Mouse (Mus musculus) neural tube, embryonic 13.5 days (tissue): ENCODE results near the gene Luc7l3. TPM values are rescaled to one million over a fixed set of nuclear protein-coding genes. Genes with fewer than 3 reads are reported as not detected.

Experiments
- ATAC-seq: fragments of 200-750 bp; cut with Nextera tagmentation; 2 replicates; pipeline ENCODE4 v1.8.0; 2017; ENCODE audit warnings: low read depth, mild to moderate bottlenecking, moderate TSS enrichment, moderate library complexity
- H3K27ac ChIP-seq: fragments of 300-500 bp; sonication (generic); replicated peaks from 2 replicates; pipeline ENCODE4 v1.5.1; 2015; ENCODE audit warnings: moderate library complexity, mild to moderate bottlenecking, inconsistent platforms
- H3K27me3 ChIP-seq: fragments of 300-500 bp; sonication (generic); 2 replicates; pipeline ENCODE4 v1.6.1; 2015; ENCODE audit warnings: mild to moderate bottlenecking, inconsistent platforms
- H3K36me3 ChIP-seq: fragments of 300-500 bp; sonication (generic); 2 replicates; pipeline ENCODE4 v1.6.1; 2015; ENCODE audit warnings: mild to moderate bottlenecking, inconsistent platforms
- H3K4me1 ChIP-seq: fragments of 300-500 bp; sonication (generic); replicated peaks from 2 replicates; pipeline ENCODE4 v1.6.1; 2015; ENCODE audit warnings: inconsistent platforms
- H3K4me2 ChIP-seq: fragments of 300-500 bp; sonication (generic); 2 replicates; pipeline ENCODE4 v1.6.1; 2015; ENCODE audit warnings: inconsistent platforms, mild to moderate bottlenecking, moderate library complexity
- H3K4me3 ChIP-seq: fragments of 300-500 bp; sonication (generic); 2 replicates; pipeline ENCODE4 v1.5.1; 2015; ENCODE audit warnings: mild to moderate bottlenecking, inconsistent platforms
- H3K9ac ChIP-seq: fragments of 300-500 bp; sonication (generic); 2 replicates; pipeline ENCODE4 v1.6.1; 2015; ENCODE audit warnings: moderate library complexity, mild to moderate bottlenecking, inconsistent platforms
- H3K9me3 ChIP-seq: fragments of 300-500 bp; sonication (generic); 2 replicates; pipeline ENCODE4 v1.6.1; 2016; ENCODE audit warnings: inconsistent platforms
- WGBS: fragments of 180-500 bp; shearing (Covaris S2); methylation state at CpG from one replicate; pipeline ENCODE4 v1.1.7; 2015; 5-methylcytosine and 5-hydroxymethylcytosine counted together
- polyA plus RNA-seq: library from polyadenylated mRNA; unstranded; fragments of >200 nt; fragmentation: Nextera tagmentation; extraction: Ambion mirVana; gene quantifications from 2 replicates; pipeline ENCODE4 v1.2.1, GENCODE M21; 2015

The Luc7l3 gene
- 146 and 151 TPM in 2 replicates for polyA plus RNA-seq

- WGBS, result 0% methylated on average over 36 of the region's 36 CpGs
- Histone ChIP-seq H3K4me3 (peak within 1 kb of the TSS; percentile 99), H3K27ac (peak within 1 kb of the TSS; percentile 99), H3K9me3 (no peaks in the 10 kb centered on the region), H3K36me3 (no peaks in the 10 kb centered on the region), H3K27me3 (no peaks in the 10 kb centered on the region), H3K4me2 (peak within 1 kb of the TSS; percentile 80), H3K4me1 (peaks cover 53% of the 10 kb centered on the region), H3K9ac (peak within 1 kb of the TSS; percentile 100)
- peak; percentile 94 for ATAC-seq
These were observed at the start of gene Luc7l3 for GRCm38 (mm10) chr11:94321931-94322400. Gene Luc7l3, minus strand, starts transcription at chr11:94321988.

DNA sequence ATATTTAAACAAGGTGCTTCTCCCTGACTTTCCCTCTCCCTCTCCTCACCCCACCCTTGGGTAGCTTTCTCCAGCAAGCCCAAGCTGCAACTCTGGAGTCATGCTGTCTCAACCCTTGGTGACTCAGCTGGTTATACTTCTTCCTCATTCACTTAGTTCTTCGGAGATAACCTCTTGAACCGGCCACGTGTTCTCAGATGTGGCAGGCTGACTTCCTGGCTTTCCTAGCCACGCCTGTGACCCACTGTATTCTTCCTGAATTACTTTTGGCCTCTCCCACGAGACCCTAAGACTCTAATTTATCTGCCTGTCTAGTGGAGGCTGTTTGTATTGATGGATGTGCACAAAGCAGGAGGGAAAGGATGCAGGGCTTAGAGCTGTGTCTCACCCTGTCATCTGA, 49.0 kb upstream of the Luc7l3 start:
- H3K4me1 ChIP-seq, result peaks cover 6% of the 10 kb centered on the region
- H3K27ac ChIP-seq, result no peak overlapping the region
- no peak overlapping the region for H3K9ac ChIP-seq
- no peak overlapping the region for H3K4me3 ChIP-seq
- H3K4me2 ChIP-seq, result no peak overlapping the region
- no peaks in the 10 kb centered on the region for H3K36me3 ChIP-seq
- no peaks in the 10 kb centered on the region for H3K27me3 ChIP-seq
- H3K9me3 ChIP-seq, result no peaks in the 10 kb centered on the region
- no peak for ATAC-seq
- WGBS, result 34% methylated on average over 5 of the region's 5 CpGs

GRCm38 (mm10) chr11:94369981-94370380, 48.2 kb upstream of the Luc7l3 start:
- Histone ChIP-seq H3K27me3 (no peaks in the 10 kb centered on the region), H3K4me2 (no peak overlapping the region), H3K4me1 (peaks cover 6% of the 10 kb centered on the region), H3K36me3 (no peaks in the 10 kb centered on the region), H3K9ac (no peak overlapping the region), H3K9me3 (no peaks in the 10 kb centered on the region), H3K27ac (no peak overlapping the region), H3K4me3 (no peak overlapping the region)
- 80% methylated on average over 6 of the region's 6 CpGs for WGBS
- ATAC-seq, result no peak

- Histone ChIP-seq H3K27ac (no peak overlapping the region), H3K9me3 (no peaks in the 10 kb centered on the region), H3K36me3 (no peaks in the 10 kb centered on the region), H3K4me3 (no peak overlapping the region), H3K9ac (no peak overlapping the region), H3K4me1 (no peaks in the 10 kb centered on the region), H3K4me2 (no peak overlapping the region), H3K27me3 (no peaks in the 10 kb centered on the region)
- no peak for ATAC-seq
- 84% methylated on average over 3 of the region's 3 CpGs for WGBS
These were observed 43.6 kb upstream of the Luc7l3 start for GRCm38 (mm10) chr11:94365340-94365739.

DNA sequence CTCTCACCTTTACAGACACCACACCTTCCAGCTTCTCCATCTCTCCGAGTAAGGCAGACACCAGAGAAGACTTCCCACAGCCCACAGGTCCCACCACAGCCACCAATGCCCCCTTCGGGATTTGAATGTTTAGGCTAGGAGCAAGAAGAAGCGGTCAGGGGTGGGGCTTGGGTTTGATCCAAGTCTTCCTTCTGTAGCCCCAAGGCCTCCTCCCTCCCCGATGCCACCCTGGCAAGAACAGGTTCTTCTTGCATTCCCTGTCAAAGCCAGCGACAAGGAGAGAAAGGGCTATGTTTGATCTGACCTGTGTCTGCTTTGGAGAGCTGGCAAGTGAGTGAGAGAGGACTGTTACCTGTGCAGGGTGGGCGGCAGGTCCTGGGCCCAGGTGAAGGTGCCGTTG, 41.9 kb upstream of the Luc7l3 start:
- WGBS, result 85% methylated on average over 7 of the region's 7 CpGs
- H3K27ac ChIP-seq, result no peak overlapping the region
- H3K4me1 ChIP-seq, result no peaks in the 10 kb centered on the region
- no peaks in the 10 kb centered on the region for H3K36me3 ChIP-seq
- no peak overlapping the region for H3K4me2 ChIP-seq
- H3K9ac ChIP-seq, result no peak overlapping the region
- H3K27me3 ChIP-seq, result no peaks in the 10 kb centered on the region
- no peak overlapping the region for H3K4me3 ChIP-seq
- no peak for ATAC-seq
- H3K9me3 ChIP-seq, result no peaks in the 10 kb centered on the region

DNA sequence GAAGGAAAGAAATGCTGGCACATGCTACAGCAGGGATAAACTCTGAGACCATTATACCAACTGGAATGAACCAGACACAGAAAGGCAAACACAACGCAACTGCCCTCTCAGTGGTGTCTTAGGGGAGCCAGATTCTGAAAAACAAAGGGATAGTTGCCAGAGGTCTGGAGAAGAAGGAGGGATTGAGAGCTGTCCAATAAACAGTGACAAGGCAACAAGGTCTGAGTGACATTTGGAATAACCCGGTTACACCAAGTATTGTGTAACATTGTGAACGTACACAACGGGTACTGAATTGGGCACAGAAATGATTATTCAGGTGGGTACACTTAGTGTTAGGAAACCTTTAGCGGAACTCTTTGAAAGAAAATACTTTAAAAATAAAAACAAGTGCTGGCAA, 40.3 kb upstream of the Luc7l3 start:
- WGBS, result 94% methylated on average over 5 of the region's 5 CpGs
- no peaks in the 10 kb centered on the region for H3K36me3 ChIP-seq
- no peak for ATAC-seq

DNA sequence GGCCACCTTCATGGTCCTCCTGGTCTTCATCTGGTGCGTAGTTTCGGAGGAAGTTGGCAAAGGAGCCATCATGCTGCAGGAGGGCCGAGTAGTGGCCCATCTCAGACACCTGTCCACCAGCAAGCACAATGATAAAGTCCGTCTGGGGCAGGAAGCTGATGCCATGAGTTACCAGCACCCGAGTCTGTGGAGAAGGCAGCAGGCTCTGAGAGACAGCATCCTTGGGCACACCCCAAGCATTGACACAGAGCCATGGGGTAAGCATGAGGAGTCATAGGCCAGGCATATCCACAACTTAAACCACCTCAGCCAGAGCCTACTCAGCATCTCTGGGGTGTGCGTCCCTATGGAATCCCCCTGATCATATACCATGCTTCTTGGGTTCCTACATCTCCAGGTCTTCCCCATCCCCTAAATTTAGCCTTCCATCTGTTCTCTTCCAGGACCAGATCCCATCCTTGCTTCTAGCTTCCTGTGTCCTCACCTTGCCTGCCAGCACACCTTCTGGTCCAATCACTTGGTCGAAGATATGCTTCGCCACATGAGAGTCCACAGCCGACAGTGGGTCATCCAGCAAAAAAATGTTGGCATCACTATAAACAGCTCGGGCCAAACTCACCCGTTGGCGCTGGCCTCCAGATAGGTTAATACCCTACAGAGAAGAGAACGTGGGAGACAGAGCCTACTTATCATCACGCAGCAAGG, 39.5 kb upstream of the Luc7l3 start:
- no peaks in the 10 kb centered on the region for H3K9me3 ChIP-seq
- H3K4me3 ChIP-seq, result no peak overlapping the region
- no peak overlapping the region for H3K9ac ChIP-seq
- no peaks in the 10 kb centered on the region for H3K4me1 ChIP-seq
- H3K36me3 ChIP-seq, result no peaks in the 10 kb centered on the region
- no peaks in the 10 kb centered on the region for H3K27me3 ChIP-seq
- WGBS, result 94% methylated on average over 14 of the region's 14 CpGs
- no peak for ATAC-seq
- H3K4me2 ChIP-seq, result no peak overlapping the region
- H3K27ac ChIP-seq, result no peak overlapping the region

More for the DNA sequence above, 40.3 kb upstream of the Luc7l3 start:
- no peak overlapping the region for H3K9ac ChIP-seq
- H3K4me1 ChIP-seq, result no peaks in the 10 kb centered on the region
- no peak overlapping the region for H3K27ac ChIP-seq
- H3K9me3 ChIP-seq, result no peaks in the 10 kb centered on the region
- H3K4me2 ChIP-seq, result no peak overlapping the region
- H3K27me3 ChIP-seq, result no peaks in the 10 kb centered on the region
- H3K4me3 ChIP-seq, result no peak overlapping the region

GRCm38 (mm10) chr11:94359168-94359567, 37.4 kb upstream of the Luc7l3 start:
- no peak for ATAC-seq
- H3K27me3 ChIP-seq, result no peaks in the 10 kb centered on the region
- 95% methylated on average over 12 of the region's 12 CpGs for whole genome bisulfite sequencing
- H3K4me1 ChIP-seq, result no peaks in the 10 kb centered on the region
- H3K4me2 ChIP-seq, result no peak overlapping the region
- H3K9me3 ChIP-seq, result no peaks in the 10 kb centered on the region
- no peak overlapping the region for H3K27ac ChIP-seq
- H3K36me3 ChIP-seq, result no peaks in the 10 kb centered on the region
- no peak overlapping the region for H3K4me3 ChIP-seq
- H3K9ac ChIP-seq, result no peak overlapping the region

DNA sequence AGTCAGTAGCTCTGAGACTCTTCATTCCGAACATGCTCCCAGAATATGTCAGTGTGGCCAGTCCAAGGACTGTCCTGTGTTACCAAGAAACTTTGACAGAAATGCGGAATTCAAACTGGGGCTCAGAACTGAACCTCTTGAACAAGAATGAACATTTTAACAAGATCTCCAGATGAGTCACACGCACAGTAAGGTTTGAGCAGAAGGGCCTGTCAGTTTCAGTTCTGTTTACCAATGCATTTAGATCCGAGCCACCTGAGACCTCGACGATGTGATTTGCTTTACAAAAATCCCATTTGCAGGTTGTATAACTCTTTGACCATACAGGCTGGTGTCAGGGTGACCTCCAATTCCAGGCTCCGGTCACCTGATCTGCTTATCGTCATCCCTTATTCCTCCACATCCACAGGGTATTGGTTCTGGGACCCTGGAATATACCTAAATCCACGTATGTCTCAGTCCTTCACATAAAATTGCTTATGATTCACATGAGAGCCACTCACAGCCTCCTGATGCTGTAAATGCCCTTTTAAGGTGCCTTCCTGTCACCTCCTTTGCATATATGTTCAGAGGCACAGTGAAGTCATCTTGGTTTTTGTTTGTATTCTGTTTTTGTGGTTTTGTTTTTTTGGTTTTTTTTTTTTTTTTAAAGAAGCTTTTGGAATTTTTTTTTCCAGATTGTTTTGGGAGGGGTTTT, 33.9 kb upstream of the Luc7l3 start:
- Histone ChIP-seq H3K27me3 (0 out of 2 replicates have a peak, but pooled peaks cover 2% of the 10 kb centered on the region), H3K9ac (no peak overlapping the region), H3K4me3 (no peak overlapping the region), H3K4me2 (no peak overlapping the region), H3K9me3 (no peaks in the 10 kb centered on the region), H3K36me3 (no peaks in the 10 kb centered on the region), H3K27ac (no peak overlapping the region), H3K4me1 (no peaks in the 10 kb centered on the region)
- ATAC-seq, result no peak
- 82% methylated on average over 9 of the region's 9 CpGs for WGBS

DNA sequence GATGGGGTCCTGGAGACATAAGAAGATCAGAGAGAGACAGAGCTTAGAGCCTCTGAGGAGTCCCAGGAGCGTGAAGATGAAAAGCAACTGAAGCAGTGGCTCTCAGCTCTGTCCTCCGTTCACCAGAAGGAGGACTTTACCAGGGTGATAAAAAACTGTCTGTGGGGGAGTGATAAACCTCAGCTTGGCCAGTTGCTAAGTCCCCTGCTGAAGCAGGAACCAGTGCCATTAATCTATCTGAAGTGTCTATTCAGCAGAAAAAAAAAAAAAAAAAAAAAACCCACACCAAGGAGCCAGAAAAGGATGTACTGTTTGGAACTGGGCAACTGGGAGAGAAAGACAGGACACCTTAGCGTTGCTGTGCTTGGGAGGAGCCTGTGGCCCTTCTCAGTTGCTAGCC, 29.3 kb upstream of the Luc7l3 start:
- H3K4me3 ChIP-seq, result no peak overlapping the region
- ATAC-seq, result no peak
- no peak overlapping the region for H3K9ac ChIP-seq
- no peaks in the 10 kb centered on the region for H3K9me3 ChIP-seq
- no peak overlapping the region for H3K4me2 ChIP-seq
- 20% methylated on average over 3 of the region's 3 CpGs for WGBS
- H3K27ac ChIP-seq, result no peak overlapping the region
- H3K4me1 ChIP-seq, result no peaks in the 10 kb centered on the region; the same call in 1 of the 2 replicates
- H3K36me3 ChIP-seq, result no peaks in the 10 kb centered on the region
- 0 out of 2 replicates have a peak, but pooled peaks cover 2% of the 10 kb centered on the region for H3K27me3 ChIP-seq

DNA sequence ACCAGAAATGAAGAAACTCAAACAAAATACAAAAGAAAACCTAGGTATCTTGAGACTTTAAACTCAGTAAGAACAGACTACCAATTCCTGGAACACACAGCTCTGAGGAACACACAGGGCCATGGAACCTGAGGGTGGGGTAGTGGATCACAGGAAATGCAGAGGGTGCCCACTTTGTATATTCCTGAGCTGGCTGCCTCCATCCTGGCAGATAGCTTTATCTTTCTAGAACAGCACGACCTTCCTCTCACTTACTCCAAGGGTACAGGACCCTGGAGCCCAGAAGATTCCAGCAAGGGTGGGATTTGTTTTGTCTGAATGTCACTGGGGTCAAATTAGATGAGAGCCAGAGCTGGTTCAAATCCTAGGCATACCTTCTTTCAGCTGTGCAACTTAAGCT, 28.5 kb upstream of the Luc7l3 start:
- no peak overlapping the region for H3K4me2 ChIP-seq
- H3K9me3 ChIP-seq, result no peaks in the 10 kb centered on the region
- no peaks in the 10 kb centered on the region; the same call in 1 of the 2 replicates for H3K4me1 ChIP-seq
- H3K27ac ChIP-seq, result no peak overlapping the region
- no peak overlapping the region for H3K9ac ChIP-seq
- 70% methylated on average over 1 of the region's 1 CpGs for WGBS
- H3K27me3 ChIP-seq, result 0 out of 2 replicates have a peak, but pooled peaks cover 2% of the 10 kb centered on the region
- ATAC-seq, result no peak
- H3K36me3 ChIP-seq, result no peaks in the 10 kb centered on the region
- no peak overlapping the region for H3K4me3 ChIP-seq

DNA sequence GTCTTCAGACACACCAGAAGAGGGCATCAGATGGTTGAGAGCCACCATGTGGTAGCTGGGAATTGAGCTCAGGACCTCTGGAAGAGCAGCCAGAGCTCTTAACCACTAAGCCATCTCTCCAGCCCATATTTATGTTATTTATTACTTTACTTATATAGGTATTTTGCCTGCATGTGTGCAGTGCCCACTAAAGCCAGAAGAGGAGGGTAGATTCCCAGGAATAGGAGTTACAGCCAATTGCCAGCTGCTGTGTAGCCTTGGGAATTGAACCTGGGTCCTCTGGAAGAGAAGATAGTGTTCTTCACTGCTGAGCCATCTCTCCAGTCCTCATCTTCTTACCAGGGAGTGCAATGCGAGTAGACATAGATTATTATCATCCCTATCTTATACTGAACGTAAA, 28.1 kb upstream of the Luc7l3 start:
- H3K27me3 ChIP-seq, result 0 out of 2 replicates have a peak, but pooled peaks cover 2% of the 10 kb centered on the region
- ATAC-seq, result no peak
- 84% methylated on average over 2 of the region's 2 CpGs for WGBS

More for the DNA sequence above, 28.1 kb upstream of the Luc7l3 start:
- H3K9me3 ChIP-seq, result no peaks in the 10 kb centered on the region
- H3K4me3 ChIP-seq, result no peak overlapping the region
- no peak overlapping the region for H3K27ac ChIP-seq
- H3K4me1 ChIP-seq, result no peaks in the 10 kb centered on the region; the same call in 1 of the 2 replicates
- no peak overlapping the region for H3K9ac ChIP-seq
- no peaks in the 10 kb centered on the region for H3K36me3 ChIP-seq
- H3K4me2 ChIP-seq, result no peak overlapping the region
